Mouse (Mus musculus): ENCODE results near the gene Kctd14. TPM values are rescaled to one million over a fixed set of nuclear protein-coding genes. Genes with fewer than 3 reads are reported as not detected.

Gene Kctd14
- total and polyA plus RNA-seq, 2 experiments, result 0.13 to 0.18 TPM

DNA sequence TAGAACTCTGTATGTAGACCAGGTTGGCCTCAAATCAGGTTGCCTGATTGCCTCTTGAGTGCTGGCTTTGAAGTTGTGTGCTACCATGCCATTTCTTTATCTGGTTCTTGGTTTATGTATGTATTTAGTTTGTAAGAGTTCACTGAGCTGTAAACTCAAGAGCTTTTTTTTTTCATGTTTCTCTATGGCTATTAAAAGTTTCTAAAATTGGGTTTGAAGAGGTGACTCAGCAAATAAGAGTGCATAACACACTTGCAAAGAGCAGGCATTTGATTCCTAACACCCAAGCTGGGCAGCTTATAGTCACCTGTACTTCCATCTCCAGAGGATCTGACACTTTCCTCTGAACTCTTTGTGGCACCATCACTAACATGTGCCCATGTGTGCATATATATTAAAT lies 43.9 kb downstream of the Kctd14 start:
- peaks cover 20% of the 10 kb centered on the region for H3K36me3 ChIP-seq (ENCODE audit: control insufficient read depth, insufficient read depth, low read length)
- no peaks in the 10 kb centered on the region for H3K27me3 ChIP-seq (ENCODE audit: control insufficient read depth, insufficient read depth, low read length)
- H3K4me3 ChIP-seq (ENCODE audit: insufficient read depth, low read depth, low read length), result no peak overlapping the region
- no peak overlapping the region for H3K9ac ChIP-seq (ENCODE audit: low read depth, low read length)
- DNase-seq (ENCODE audit: extremely low read depth, low read depth, low spot score), result no peak
- H3K27ac ChIP-seq (replicated peaks; ENCODE audit: insufficient read depth, low read depth, low read length), result no peak overlapping the region
- no peaks in the 10 kb centered on the region for H3K4me1 ChIP-seq (ENCODE audit: control insufficient read depth, insufficient read depth, low read length)
- H3K79me2 ChIP-seq (ENCODE audit: control insufficient read depth, insufficient read depth, low read length), result no peaks in the 10 kb centered on the region; the same call in 1 of the 2 replicates
- TF ChIP-seq POLR2A (IDR thresholded peaks at IDR 0.05; ENCODE audit: extremely low read depth, insufficient read depth, low read length) (no peak), CTCF (IDR thresholded peaks at IDR 0.05; ENCODE audit: low read depth, low read length) (no peak)

GRCm38 (mm10) chr7:97500555-97501209 lies 49.6 kb downstream of the Kctd14 start:
- peak; percentile 29 for DNase-seq (ENCODE audit: extremely low read depth, low read depth, low spot score)
- WGBS, result 47% methylated on average over 5 of the region's 5 CpGs
- H3K27me3 ChIP-seq (ENCODE audit: control insufficient read depth, insufficient read depth, low read length), result no peaks in the 10 kb centered on the region

More at GRCm38 (mm10) chr7:97500555-97501209, 49.6 kb downstream of the Kctd14 start:
- H3K79me2 ChIP-seq (ENCODE audit: control insufficient read depth, insufficient read depth, low read length), result no peaks in the 10 kb centered on the region
- TF ChIP-seq POLR2A (IDR thresholded peaks at IDR 0.05; ENCODE audit: extremely low read depth, insufficient read depth, low read length) (no peak), CTCF (IDR thresholded peaks at IDR 0.05; ENCODE audit: low read depth, low read length) (no peak)
- no peaks in the 10 kb centered on the region for H3K4me1 ChIP-seq (ENCODE audit: control insufficient read depth, insufficient read depth, low read length)
- no peak overlapping the region for H3K9ac ChIP-seq (ENCODE audit: low read depth, low read length)
- H3K4me3 ChIP-seq (ENCODE audit: insufficient read depth, low read depth, low read length), result no peak overlapping the region
- H3K27ac ChIP-seq (replicated peaks; ENCODE audit: insufficient read depth, low read depth, low read length), result no peak overlapping the region
- peaks cover 20% of the 10 kb centered on the region for H3K36me3 ChIP-seq (ENCODE audit: control insufficient read depth, insufficient read depth, low read length)

Other genes starting within 250 kb of the Kctd14 start
- gene Usp35, start 119.3 kb upstream of the Kctd14 start, total RNA-seq (2014; rRNA removed), result 0.87 and 1.0 TPM in 2 replicates
- 0.86 and 1.5 TPM in 2 replicates for gene Usp35, start 119.3 kb upstream of the Kctd14 start, polyA plus RNA-seq (2012; rRNA removed)
- 3.2 and 4.2 TPM in 2 replicates for gene Kctd21, start 119.0 kb upstream of the Kctd14 start, total RNA-seq (2014; rRNA removed)
- 4.8 and 5.4 TPM in 2 replicates for gene Kctd21, start 119.0 kb upstream of the Kctd14 start, polyA plus RNA-seq (2012; rRNA removed)
- 3.3 and 6.2 TPM in 2 replicates for gene Alg8, start 79.7 kb upstream of the Kctd14 start, total RNA-seq (2014; rRNA removed)
- gene Alg8, start 79.7 kb upstream of the Kctd14 start, polyA plus RNA-seq (2012; rRNA removed), result 6.3 and 7.5 TPM in 2 replicates
- 213 and 221 TPM in 2 replicates for gene Ndufc2, start 51.3 kb upstream of the Kctd14 start, total RNA-seq (2014; rRNA removed)
- 191 and 204 TPM in 2 replicates for gene Ndufc2, start 51.3 kb upstream of the Kctd14 start, polyA plus RNA-seq (2012; rRNA removed)
- gene Thrsp, start 33.6 kb upstream of the Kctd14 start, total RNA-seq (2014; rRNA removed), result 292 and 1,156 TPM in 2 replicates
- gene Thrsp, start 33.6 kb upstream of the Kctd14 start, polyA plus RNA-seq (2012; rRNA removed), result 247 and 275 TPM in 2 replicates
- 23.3 and 25.0 TPM in 2 replicates for gene Ints4, start 29.6 kb downstream of the Kctd14 start, total RNA-seq (2014; rRNA removed)
- gene Ints4, start 29.6 kb downstream of the Kctd14 start, polyA plus RNA-seq (2012; rRNA removed), result 28.6 and 31.0 TPM in 2 replicates
- 33.7 and 45.0 TPM in 2 replicates for gene Aamdc, start 128.2 kb downstream of the Kctd14 start, total RNA-seq (2014; rRNA removed)
- gene Aamdc, start 128.2 kb downstream of the Kctd14 start, polyA plus RNA-seq (2012; rRNA removed), result 23.9 and 24.9 TPM in 2 replicates
- 7.4 and 8.0 TPM in 2 replicates for gene Rsf1, start 128.6 kb downstream of the Kctd14 start, total RNA-seq (2014; rRNA removed)
- 0.93 and 1.2 TPM in 2 replicates for gene Rsf1, start 128.6 kb downstream of the Kctd14 start, polyA plus RNA-seq (2012; rRNA removed)
- 26.0 and 29.1 TPM in 2 replicates for gene Clns1a, start 245.3 kb downstream of the Kctd14 start, total RNA-seq (2014; rRNA removed)
- 17.1 and 21.6 TPM in 2 replicates for gene Clns1a, start 245.3 kb downstream of the Kctd14 start, polyA plus RNA-seq (2012; rRNA removed)